Mouse (Mus musculus): ENCODE measurements at regions not wholly inside any gene's neighbourhood (a gene's known extent, or its start where the extent isn't known, plus 50 kb on each side); places are given as distances from the start of the nearest gene placed in this dataset.

DNA sequence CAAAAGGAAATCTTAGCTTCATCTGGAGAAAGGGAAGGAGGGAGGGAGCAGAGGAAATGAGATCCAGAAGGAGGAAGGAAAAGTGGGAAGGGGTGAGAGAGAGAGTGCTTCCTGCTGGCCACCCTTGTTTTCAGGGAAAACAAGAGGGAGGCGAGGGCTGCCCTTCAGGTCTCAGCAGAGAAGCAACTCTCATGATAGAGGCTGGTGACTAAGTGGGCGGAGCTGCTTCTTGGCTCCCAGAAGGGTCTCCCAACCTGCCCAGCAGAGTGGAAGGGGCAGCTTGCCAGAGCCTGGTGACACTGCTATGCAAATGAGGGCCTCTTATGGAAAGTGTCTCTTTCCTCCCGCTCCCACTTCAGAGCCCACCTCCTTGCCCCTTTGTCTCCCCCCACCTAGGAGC, 285.8 kb downstream of the Barhl2 start:
- DNase-seq: peak; percentile 15

GRCm38 (mm10) chr5:106170405-106170804, 287.6 kb downstream of the Barhl2 start:
- no peak for DNase-seq

- DNase-seq: no peak
These were observed 290.4 kb downstream of the Barhl2 start for GRCm38 (mm10) chr5:106167556-106167955.

- DNase-seq: no peak
These were observed 289.9 kb downstream of the Zfp326 start for GRCm38 (mm10) chr5:106166266-106166665.

DNA sequence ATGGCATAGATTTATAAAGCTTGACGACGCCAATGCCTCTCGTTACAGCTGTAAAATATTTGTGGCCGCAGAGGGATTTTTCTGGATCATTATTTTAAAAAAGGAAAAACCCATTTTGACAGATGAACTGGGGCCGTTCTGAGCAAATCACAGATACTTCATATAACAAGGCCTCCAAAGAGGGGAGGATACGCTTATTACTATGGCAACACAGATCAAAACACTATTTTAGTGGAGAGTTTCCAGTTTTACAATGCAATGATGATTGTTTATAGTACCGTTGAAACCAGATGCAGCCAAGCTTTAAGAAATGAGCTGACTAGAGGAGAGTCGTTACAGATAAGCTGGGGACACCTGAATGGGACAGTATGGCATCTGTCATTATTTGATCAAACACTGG, 287.8 kb downstream of the Zfp326 start:
- DNase-seq: no peak

- DNase-seq: peak; percentile 8
These were observed 286.8 kb downstream of the Zfp326 start for GRCm38 (mm10) chr5:106162981-106163653.

DNA sequence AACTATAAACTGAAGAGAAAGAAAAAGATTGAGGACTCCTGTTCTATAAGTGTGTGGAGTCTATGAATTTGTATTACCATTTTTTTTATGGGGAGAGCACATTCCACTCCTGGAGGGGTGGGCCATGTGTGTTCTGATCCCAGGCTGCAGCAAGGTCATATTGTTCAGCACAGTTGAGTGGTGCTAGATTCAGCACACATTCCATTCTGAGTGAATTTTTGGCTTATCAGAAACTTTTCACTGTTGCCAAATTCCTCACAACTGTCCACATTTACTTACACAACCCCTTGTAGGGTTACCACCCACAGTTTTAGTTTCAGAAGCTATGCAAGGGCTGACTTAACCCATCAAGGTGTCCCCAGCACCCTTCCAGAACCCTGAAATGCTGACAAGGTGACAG, 262.7 kb downstream of the Zfp326 start:
- DNase-seq: no peak

DNA sequence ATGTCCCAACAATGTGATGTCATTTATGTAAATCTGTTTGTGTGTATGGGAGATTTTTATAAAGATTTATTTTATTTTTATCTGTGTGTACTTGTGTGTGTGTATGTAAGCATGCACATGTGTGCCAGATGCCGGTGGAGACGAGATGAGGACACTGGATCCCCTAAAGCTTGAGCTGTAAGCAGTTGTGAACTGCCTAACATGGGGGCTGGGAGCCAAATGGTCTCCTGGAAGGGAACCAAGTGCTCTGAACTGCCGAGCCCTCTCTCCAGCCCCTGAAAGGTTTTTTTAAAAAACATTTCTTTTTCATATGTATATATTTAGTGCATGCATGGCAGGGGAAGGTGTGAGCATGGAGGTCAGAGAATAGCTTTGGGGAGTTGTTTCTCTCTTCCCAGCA, 246.6 kb downstream of the Zfp326 start:
- DNase-seq: no peak

GRCm38 (mm10) chr5:106119584-106119983, 243.2 kb downstream of the Zfp326 start:
- DNase-seq: peak; percentile 9

DNA sequence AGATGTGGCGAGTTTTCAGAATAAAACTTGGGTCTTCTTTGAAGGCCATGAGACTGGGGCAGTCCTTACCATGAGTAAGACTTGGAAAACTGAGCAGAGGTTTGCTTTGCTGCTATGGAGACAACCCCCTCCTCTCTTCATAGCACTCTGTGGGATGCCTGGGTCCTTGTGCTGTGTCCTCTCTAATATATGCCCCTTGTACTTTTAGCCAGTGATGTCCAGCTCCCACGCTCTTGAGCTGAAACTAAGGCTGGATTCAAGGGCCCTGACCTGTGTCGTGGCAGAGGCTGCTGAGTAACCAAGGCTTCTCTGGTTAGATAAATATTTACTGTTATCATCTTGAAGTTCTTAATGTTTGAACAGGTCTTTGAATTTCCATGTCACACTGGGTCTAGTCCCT, 236.8 kb downstream of the Zfp326 start:
- DNase-seq: no peak

GRCm38 (mm10) chr5:106108474-106108971, 232.2 kb downstream of the Zfp326 start:
- peak; percentile 64 for DNase-seq

DNA sequence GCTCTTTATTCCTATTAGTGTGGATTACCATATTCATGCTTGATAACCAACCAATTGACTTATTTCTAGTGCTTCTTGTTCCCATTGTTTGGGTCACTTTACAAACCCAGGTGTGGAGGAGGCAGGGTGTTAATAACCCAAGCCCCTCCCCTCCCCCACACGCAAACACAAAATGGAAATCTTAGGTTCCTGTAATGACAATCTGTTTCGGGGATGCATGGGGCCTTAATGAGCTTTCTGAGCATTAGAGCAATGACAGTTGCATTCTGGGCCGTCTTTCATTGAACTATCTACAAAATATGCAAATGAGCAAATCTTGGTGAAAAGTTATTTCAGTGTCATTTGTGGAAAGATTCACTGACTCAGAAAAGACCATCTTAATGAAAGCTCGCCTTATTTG, 225.9 kb downstream of the Zfp326 start:
- DNase-seq: no peak

DNA sequence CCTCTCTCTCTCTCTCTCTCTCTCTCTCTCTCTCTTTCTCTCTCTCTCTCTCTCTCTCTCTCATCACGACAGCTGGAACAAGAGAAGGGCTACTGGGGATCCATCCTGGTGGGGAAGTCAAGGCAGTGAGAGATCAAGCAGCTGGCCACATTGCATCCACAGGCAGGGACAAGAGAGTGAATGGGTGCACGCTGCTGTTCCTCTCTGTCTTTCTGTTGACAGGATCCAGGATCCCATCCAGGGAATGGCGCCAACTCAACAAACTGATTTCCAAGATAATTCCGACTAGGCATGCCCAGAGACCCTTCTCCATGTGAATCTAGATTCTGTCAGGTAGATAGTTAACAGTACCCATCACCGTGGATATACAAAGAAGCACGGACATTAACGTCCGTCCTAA, 222.5 kb downstream of the Zfp326 start:
- DNase-seq: peak; percentile 13

DNA sequence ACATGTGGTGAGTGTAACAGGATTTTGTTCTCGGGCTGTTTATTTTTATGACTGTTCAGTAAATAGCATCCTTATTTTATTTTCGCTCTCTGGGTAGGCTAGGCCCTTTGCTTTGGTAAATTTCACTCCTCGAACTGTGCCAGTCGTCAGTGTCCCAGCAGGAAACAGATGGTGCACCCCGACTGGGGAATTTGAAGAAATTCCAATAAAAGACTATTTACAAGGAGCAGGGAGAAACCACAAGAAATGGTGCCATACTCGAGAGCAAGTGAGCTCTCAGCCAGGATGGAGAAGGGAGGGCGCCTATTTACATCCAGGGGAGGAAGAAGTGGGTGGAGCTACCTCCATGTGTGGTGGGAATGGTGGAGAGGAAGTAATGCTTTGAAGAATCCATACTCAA, 213.0 kb downstream of the Zfp326 start:
- no peak for DNase-seq

- no peak for DNase-seq
These were observed 212.3 kb downstream of the Zfp326 start for GRCm38 (mm10) chr5:106088478-106089185.

DNA sequence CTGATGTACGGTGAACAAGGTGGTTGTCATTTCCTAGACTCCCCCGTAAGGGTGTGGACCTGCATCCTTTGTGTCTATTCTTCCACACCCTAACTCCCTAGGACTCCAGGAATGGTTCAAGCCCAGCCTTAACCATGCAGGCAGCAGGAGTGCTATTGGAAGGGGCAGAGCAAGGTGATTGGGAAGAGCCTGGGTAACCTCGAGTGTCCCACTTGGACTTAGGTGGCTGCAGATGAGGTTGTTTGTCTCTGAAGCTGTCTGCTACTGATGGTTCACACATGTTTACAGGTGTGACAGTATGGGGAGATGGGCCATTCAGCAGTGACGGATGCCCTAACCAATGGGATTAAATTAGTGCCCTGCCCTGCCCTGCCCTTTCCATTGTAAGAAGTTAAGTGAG, 207.4 kb downstream of the Zfp326 start:
- no peak for DNase-seq

DNA sequence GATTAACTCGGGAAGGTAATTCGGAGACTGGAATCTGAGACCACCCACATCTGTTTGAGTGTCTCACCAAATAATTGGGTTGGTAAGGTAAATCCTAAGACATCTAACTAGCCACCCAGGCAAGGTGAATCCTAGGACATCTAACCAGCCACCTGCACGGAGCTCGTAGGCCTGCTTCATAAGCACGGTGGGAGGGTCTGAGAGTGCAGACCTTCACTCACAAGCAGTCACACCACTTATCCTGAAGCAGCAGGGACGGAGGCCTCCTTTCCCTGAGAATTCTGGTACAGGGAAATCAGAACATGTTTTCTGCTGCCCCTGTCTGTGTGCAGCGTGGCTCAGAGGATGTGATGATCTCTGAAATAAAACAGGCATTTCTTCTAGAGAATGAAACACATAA, 206.5 kb downstream of the Zfp326 start:
- no peak for DNase-seq

DNA sequence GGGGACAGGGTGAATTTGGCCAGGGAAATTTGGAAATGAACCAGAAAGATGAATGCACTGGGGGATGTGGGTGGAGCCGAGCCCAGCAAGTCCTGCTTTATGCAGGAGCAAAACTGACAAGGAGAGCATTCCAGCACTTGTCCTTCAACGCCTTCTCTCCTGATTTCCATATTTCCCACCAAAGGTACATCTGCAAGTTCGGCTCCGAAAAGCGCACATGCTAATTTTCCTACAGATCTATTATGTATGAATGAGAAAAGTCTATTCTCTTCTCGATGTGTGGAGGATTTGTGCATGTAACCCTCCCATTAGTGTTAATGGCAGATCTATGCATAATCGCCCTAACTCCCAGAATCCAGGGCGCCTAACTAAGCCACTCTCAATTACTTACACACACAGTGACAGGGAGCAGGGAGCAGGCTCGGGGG, 190.8 kb downstream of the Zfp326 start:
- no peak for DNase-seq

- no peak for DNase-seq
These were observed 190.3 kb downstream of the Zfp326 start for GRCm38 (mm10) chr5:106066706-106067105.

DNA sequence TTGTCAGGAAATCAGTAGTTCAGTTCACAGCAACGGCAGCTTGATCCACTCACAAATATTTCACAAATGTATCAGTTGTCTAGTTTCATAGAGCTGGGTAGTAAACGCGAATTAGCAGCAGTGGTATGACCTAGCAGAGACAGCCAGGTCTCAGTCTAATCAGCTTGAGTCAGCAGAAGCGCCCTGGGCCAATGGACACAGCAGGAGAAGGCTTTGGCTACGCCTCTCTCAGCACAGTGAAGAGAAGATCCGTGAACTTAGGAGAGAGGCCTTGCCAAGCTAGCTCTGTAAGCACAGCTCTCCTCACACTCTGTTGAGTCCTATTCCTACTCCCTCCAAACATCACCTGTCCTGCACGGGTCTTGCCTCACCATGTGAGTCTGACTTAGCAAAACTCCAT, 188.0 kb downstream of the Zfp326 start:
- DNase-seq: peak; percentile 32

DNA sequence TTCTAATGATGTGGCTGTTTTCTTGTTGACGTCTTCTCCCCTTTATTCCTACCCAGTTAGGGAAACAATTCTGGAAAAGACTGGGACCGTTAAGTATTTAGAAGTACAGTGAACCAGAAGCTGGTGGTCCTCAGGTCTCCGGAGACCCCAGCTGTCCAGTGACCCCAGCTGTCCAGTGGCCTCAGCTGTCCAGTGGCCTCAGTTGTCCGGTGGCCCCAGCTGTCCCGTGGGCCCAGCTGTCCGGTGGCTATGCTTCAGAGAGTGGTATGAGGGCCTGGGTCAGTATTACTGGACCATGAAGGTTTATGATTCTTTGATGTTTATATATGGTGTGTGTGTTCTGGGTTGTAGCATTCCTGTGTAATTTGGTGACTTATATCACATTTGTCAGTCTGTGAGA, 186.6 kb downstream of the Zfp326 start:
- DNase-seq: no peak

GRCm38 (mm10) chr5:106056631-106057030, 180.3 kb downstream of the Zfp326 start:
- DNase-seq: no peak

DNA sequence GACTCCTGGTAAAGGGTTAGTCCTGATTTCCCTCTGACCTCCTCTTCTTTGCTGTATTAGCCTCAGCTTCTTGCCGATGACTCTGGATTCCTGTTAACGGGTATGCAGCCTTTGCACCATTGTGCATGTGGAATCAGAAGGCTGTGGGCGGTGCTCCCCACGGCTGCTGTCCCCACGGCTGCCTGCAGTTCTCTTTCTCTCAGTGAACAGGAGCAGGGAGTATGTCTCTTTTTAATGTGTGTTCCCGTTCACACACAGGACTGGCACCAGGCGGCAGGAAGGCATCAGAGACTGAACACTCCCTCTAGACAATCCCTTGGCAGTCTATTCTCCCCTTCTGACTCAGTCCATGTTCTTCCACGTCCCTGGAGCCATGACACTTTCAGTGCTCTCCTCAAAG, 178.9 kb downstream of the Zfp326 start:
- no peak for DNase-seq

DNA sequence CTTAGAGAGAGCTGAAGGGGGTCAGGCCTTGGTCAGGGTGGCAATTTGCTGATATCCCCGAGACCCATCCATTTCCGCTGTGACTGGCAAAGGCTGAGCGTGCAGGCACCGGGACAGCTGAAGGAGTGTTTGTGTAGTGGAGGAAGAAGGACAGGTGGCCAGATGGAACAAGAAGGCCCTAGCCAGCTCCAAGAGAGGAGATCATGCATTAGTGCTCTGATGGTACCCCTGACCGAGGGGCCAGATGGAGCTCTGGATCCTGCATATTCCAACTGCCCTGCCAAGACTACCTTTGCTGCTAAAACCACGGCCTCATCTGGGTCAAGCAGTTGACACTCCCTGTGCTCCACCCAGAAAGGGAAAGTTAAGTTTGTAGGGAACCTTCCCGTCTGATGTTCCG, 174.7 kb downstream of the Zfp326 start:
- no peak for DNase-seq
